Mouse (Mus musculus) MEL (cell line): ENCODE measurements at regions not wholly inside any gene's neighbourhood (a gene's known extent, or its start where the extent isn't known, plus 50 kb on each side); places are given as distances from the start of the nearest gene placed in this dataset.

Experiments
- DNase-seq: peaks from one replicate; pipeline ENCODE4 v3.0.0; 2011; ENCODE audit warnings: low read depth, low spot score
- H3K27ac ChIP-seq: 2 replicates; pipeline ENCODE4 v1.5.1; 2012; ENCODE audit warnings: low read depth, mild to moderate bottlenecking, control low read depth, low read length, moderate library complexity; ENCODE audit not compliant: control insufficient read depth
- H3K27me3 ChIP-seq, 2 experiments: fragments of 150-350 bp in 1 of 2; sonication (generic) in 1 of 2; 2 replicates each; pipeline ENCODE4 v1.6.1; 2012; ENCODE audit warnings: low read length in 2 of 2, mild to moderate bottlenecking in 2 of 2, improper control_type of control experiment in 1 of 2, moderate library complexity in 1 of 2; ENCODE audit not compliant: insufficient read depth in 2 of 2, control insufficient read depth in 1 of 2
- H3K36me3 ChIP-seq, 2 experiments: 2 replicates each; pipeline ENCODE4 v1.6.1; 2012 to 2014; ENCODE audit warnings: low read length in 2 of 2, improper control_type of control experiment in 1 of 2, inconsistent platforms in 1 of 2, mild to moderate bottlenecking in 1 of 2; ENCODE audit not compliant: insufficient read depth in 2 of 2, control insufficient read depth in 1 of 2
- H3K4me1 ChIP-seq, 2 experiments: fragments of 150-350 bp in 1 of 2; sonication (generic) in 1 of 2; 2 replicates each; pipeline ENCODE4 v1.6.1; 2012; ENCODE audit warnings: low read length in 2 of 2, improper control_type of control experiment in 1 of 2, mild to moderate bottlenecking in 1 of 2; ENCODE audit not compliant: insufficient read depth in 2 of 2, control insufficient read depth in 1 of 2
- H3K4me3 ChIP-seq, 2 experiments: fragments of 150-350 bp in 1 of 2; sonication (generic) in 1 of 2; 2 replicates each; pipeline ENCODE4 v1.5.1; 2012; ENCODE audit warnings: low read depth in 2 of 2, low read length in 2 of 2, mild to moderate bottlenecking in 2 of 2, moderate library complexity in 2 of 2, control low read depth in 1 of 2, improper control_type of control experiment in 1 of 2; ENCODE audit not compliant: control insufficient read depth in 1 of 2, insufficient read depth in 1 of 2
- H3K79me2 ChIP-seq: 2 replicates; pipeline ENCODE4 v1.6.1; 2012; ENCODE audit warnings: mild to moderate bottlenecking, low read length, moderate library complexity; ENCODE audit not compliant: control insufficient read depth, poor library complexity, insufficient read depth
- H3K9ac ChIP-seq: 2 replicates; pipeline ENCODE4 v1.6.1; 2012; ENCODE audit warnings: low read depth, mild to moderate bottlenecking, control low read depth, low read length, moderate library complexity; ENCODE audit not compliant: control insufficient read depth, poor library complexity, severe bottlenecking
- H3K9me3 ChIP-seq: fragments of 150-350 bp; sonication (generic); replicated peaks from 2 replicates; pipeline ENCODE4 v1.6.1; 2012; ENCODE audit warnings: mild to moderate bottlenecking, low read length, improper control_type of control experiment, moderate library complexity; ENCODE audit not compliant: insufficient read depth
- CHD1 ChIP-seq: IDR thresholded peaks from 2 replicates; pipeline ENCODE4 v1.6.1; 2012; ENCODE audit warnings: low read depth, mild to moderate bottlenecking, inconsistent platforms, low read length, improper control_type of control experiment
- EP300 ChIP-seq, 2 experiments: IDR thresholded peaks; 2 replicates each; pipeline ENCODE4 v1.6.1; 2011; ENCODE audit warnings: improper control_type of control experiment in 2 of 2, low read length in 2 of 2, low read depth in 1 of 2, mild to moderate bottlenecking in 1 of 2
- ETS1 ChIP-seq: IDR thresholded peaks from 2 replicates; pipeline ENCODE4 v1.6.1; 2012; ENCODE audit warnings: low read depth, mild to moderate bottlenecking, inconsistent platforms, low read length, improper control_type of control experiment, moderate library complexity
- GATA1 ChIP-seq: IDR thresholded peaks from 2 replicates; pipeline ENCODE4 v1.6.1; 2011; ENCODE audit warnings: low read depth, low read length, improper control_type of control experiment
- MAX ChIP-seq: IDR thresholded peaks from 2 replicates; pipeline ENCODE4 v1.6.1; 2011; ENCODE audit warnings: low read length, improper control_type of control experiment
- MXI1 ChIP-seq: IDR thresholded peaks from 2 replicates; pipeline ENCODE4 v1.6.1; 2011; ENCODE audit warnings: mild to moderate bottlenecking, low read depth, low read length, improper control_type of control experiment
- MYB ChIP-seq: IDR thresholded peaks from 2 replicates; pipeline ENCODE4 v1.6.1; 2011; ENCODE audit warnings: mild to moderate bottlenecking, low read depth, low read length, improper control_type of control experiment
- MYC ChIP-seq: IDR thresholded peaks from 2 replicates; pipeline ENCODE4 v1.6.1; 2011; ENCODE audit warnings: low read depth, mild to moderate bottlenecking, low read length, improper control_type of control experiment, moderate library complexity
- NELFE ChIP-seq: IDR thresholded peaks from 2 replicates; pipeline ENCODE4 v1.6.1; 2011; ENCODE audit warnings: low read depth, low read length, improper control_type of control experiment
- POLR2AphosphoS2 ChIP-seq: IDR thresholded peaks from 2 replicates; pipeline ENCODE4 v1.6.1; 2011; ENCODE audit warnings: low read length, improper control_type of control experiment
- SIN3A ChIP-seq: IDR thresholded peaks from 2 replicates; pipeline ENCODE4 v1.6.1; 2012; ENCODE audit warnings: low read length, improper control_type of control experiment, inconsistent platforms
- SMC3 ChIP-seq: IDR thresholded peaks from 2 replicates; pipeline ENCODE4 v1.6.1; 2011; ENCODE audit warnings: low read depth, low read length, improper control_type of control experiment
- TBP ChIP-seq: IDR thresholded peaks from 2 replicates; pipeline ENCODE4 v1.8.0; 2011; ENCODE audit warnings: low read depth, low read length, improper control_type of control experiment
- TCF12 ChIP-seq: IDR thresholded peaks from 2 replicates; pipeline ENCODE4 v1.6.1; 2014; ENCODE audit warnings: low read depth, mild to moderate bottlenecking, inconsistent platforms, low read length, improper control_type of control experiment, moderate library complexity
- UBTF ChIP-seq: IDR thresholded peaks from 2 replicates; pipeline ENCODE4 v1.6.1; 2012; ENCODE audit warnings: low read depth, mild to moderate bottlenecking, inconsistent platforms, low read length, improper control_type of control experiment, moderate library complexity, borderline replicate concordance; ENCODE audit not compliant: insufficient read depth
- USF1 ChIP-seq: IDR thresholded peaks from 2 replicates; pipeline ENCODE4 v1.6.1; 2014; ENCODE audit warnings: low read depth, mild to moderate bottlenecking, inconsistent platforms, low read length, improper control_type of control experiment, moderate library complexity
- USF2 ChIP-seq, 2 experiments: IDR thresholded peaks; 2 replicates each; pipeline ENCODE4 v1.6.1; 2011 to 2012; ENCODE audit warnings: improper control_type of control experiment in 2 of 2, low read length in 2 of 2, borderline replicate concordance in 1 of 2, inconsistent platforms in 1 of 2, low read depth in 1 of 2, mild to moderate bottlenecking in 1 of 2; ENCODE audit not compliant: insufficient read depth in 1 of 2
- ZC3H11A ChIP-seq: IDR thresholded peaks from 2 replicates; pipeline ENCODE4 v1.6.1; 2012; ENCODE audit warnings: low read depth, mild to moderate bottlenecking, inconsistent platforms, low read length, improper control_type of control experiment

GRCm38 (mm10) chr1:190027536-190027935, 105.4 kb upstream of the Smyd2 start:
- no peak for TF ChIP-seq CHD1
- TF ChIP-seq ETS1, result no peak
- TF ChIP-seq USF1, result no peak
- Histone ChIP-seq H3K9me3 (no peaks in the 10 kb centered on the region), H3K36me3 (no peaks in the 10 kb centered on the region), H3K9ac (no peak overlapping the region), H3K4me1 (no peaks in the 10 kb centered on the region), H3K4me3 (no peak overlapping the region), H3K27me3 (no peaks in the 10 kb centered on the region), H3K79me2 (no peaks in the 10 kb centered on the region), H3K27ac (no peak overlapping the region)
- no peak for DNase-seq

DNA sequence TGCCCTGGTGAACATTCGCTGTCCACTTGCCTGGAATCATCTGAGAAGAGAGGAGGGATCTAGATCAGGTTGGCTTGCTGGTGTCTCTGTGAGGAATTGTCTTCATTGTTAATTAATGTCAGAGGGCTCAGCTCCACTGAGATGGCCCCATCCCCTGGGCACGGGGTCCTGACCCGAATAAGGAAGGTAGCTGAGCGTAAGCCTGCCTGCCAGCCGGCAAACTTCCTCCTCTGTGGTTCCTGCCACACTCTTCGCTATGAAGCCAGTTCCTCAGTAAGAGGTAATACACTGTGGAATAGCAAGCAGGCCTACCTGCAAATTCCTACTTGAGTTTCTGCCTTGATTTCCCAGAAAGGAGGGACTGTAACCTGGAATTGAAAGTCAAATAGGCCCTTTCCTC, 87.3 kb upstream of the Smyd2 start:
- Histone ChIP-seq H3K4me3 (no peak overlapping the region), H3K79me2 (no peaks in the 10 kb centered on the region), H3K4me1 (no peaks in the 10 kb centered on the region), H3K27me3 (no peaks in the 10 kb centered on the region), H3K27ac (no peak overlapping the region), H3K9ac (no peak overlapping the region), H3K9me3 (no peaks in the 10 kb centered on the region), H3K36me3 (no peaks in the 10 kb centered on the region)
- TF ChIP-seq UBTF (no peak), MYB (no peak), MYC (no peak), NELFE (no peak), MAX (no peak), TCF12 (no peak)
- no peak for DNase-seq

GRCm38 (mm10) chr1:190007271-190007670, 85.1 kb upstream of the Smyd2 start:
- TF ChIP-seq TBP (no peak), ZC3H11A (no peak), MYC (no peak), GATA1 (no peak), EP300 (IDR thresholded peaks at IDR 0.05; ENCODE audit: low read depth in 1 of 2, low read length in 2 of 2) (no peak), ETS1 (no peak), SMC3 (no peak), POLR2AphosphoS2 (no peak), UBTF (no peak), MXI1 (no peak), SIN3A (no peak), USF2 (IDR thresholded peaks at IDR 0.05; ENCODE audit: borderline replicate concordance in 1 of 2, insufficient read depth in 1 of 2, low read depth in 1 of 2, low read length in 2 of 2) (no peak)
- H3K79me2 ChIP-seq, result no peaks in the 10 kb centered on the region

More at GRCm38 (mm10) chr1:190007271-190007670, 85.1 kb upstream of the Smyd2 start:
- DNase-seq, result no peak
- H3K9ac ChIP-seq, result no peak overlapping the region
- H3K36me3 ChIP-seq, result no peaks in the 10 kb centered on the region
- H3K27me3 ChIP-seq, result no peaks in the 10 kb centered on the region
- no peaks in the 10 kb centered on the region for H3K9me3 ChIP-seq
- no peaks in the 10 kb centered on the region for H3K4me1 ChIP-seq
- no peak overlapping the region for H3K4me3 ChIP-seq
- no peak overlapping the region for H3K27ac ChIP-seq
